Mouse (Mus musculus) brain, adult 2 months (tissue): ENCODE measurements around the gene Magi1.

ENCODE experiments used
- DNase-seq: peaks from one replicate; pipeline ENCODE4 v3.0.0; 2011; ENCODE audit warnings: low read depth, low spot score

The Magi1 gene

GRCm38 (mm10) chr6:94257831-94258173 lies 25.9 kb downstream of the Magi1 start:
- no peak for DNase-seq

- no peak for DNase-seq
Measured at GRCm38 (mm10) chr6:94256982-94257830, 26.5 kb downstream of the Magi1 start.

- no peak for DNase-seq
Measured at GRCm38 (mm10) chr6:94253943-94254342, 29.8 kb downstream of the Magi1 start.

GRCm38 (mm10) chr6:94251358-94251945 lies 32.3 kb downstream of the Magi1 start:
- no peak for DNase-seq

GRCm38 (mm10) chr6:94249286-94249790 lies 34.4 kb downstream of the Magi1 start:
- no peak for DNase-seq

- DNase-seq: peak; percentile 74
Measured at GRCm38 (mm10) chr6:94241251-94241650, 42.5 kb downstream of the Magi1 start.

- no peak for DNase-seq
Measured at GRCm38 (mm10) chr6:94238643-94239042, 45.1 kb downstream of the Magi1 start.

- no peak for DNase-seq
Measured at GRCm38 (mm10) chr6:94236899-94237298, 46.8 kb downstream of the Magi1 start.

- no peak for DNase-seq
Measured at GRCm38 (mm10) chr6:94232243-94232785, 51.4 kb downstream of the Magi1 start.

GRCm38 (mm10) chr6:94231831-94232230 lies 51.9 kb downstream of the Magi1 start:
- no peak for DNase-seq

- DNase-seq: no peak
Measured at GRCm38 (mm10) chr6:94231367-94231766, 52.4 kb downstream of the Magi1 start.

GRCm38 (mm10) chr6:94230918-94231317 lies 52.8 kb downstream of the Magi1 start:
- no peak for DNase-seq

- no peak for DNase-seq
Measured at GRCm38 (mm10) chr6:94230129-94230528, 53.6 kb downstream of the Magi1 start.

- DNase-seq: peak; percentile 72
Measured at GRCm38 (mm10) chr6:94226262-94226661, 57.5 kb downstream of the Magi1 start.

- DNase-seq: peak; percentile 86
Measured at GRCm38 (mm10) chr6:94225832-94226231, 57.9 kb downstream of the Magi1 start.

- DNase-seq: peak; percentile 28
Measured at GRCm38 (mm10) chr6:94225091-94225490, 58.6 kb downstream of the Magi1 start.

- DNase-seq: no peak
Measured at GRCm38 (mm10) chr6:94222253-94222652, 61.5 kb downstream of the Magi1 start.

GRCm38 (mm10) chr6:94221750-94222149 lies 62.0 kb downstream of the Magi1 start:
- DNase-seq: no peak

GRCm38 (mm10) chr6:94218076-94218475 lies 65.6 kb downstream of the Magi1 start:
- DNase-seq: peak; percentile 45

- DNase-seq: no peak
Measured at GRCm38 (mm10) chr6:94215834-94216233, 67.9 kb downstream of the Magi1 start.

GRCm38 (mm10) chr6:94214895-94215538 lies 68.7 kb downstream of the Magi1 start:
- no peak for DNase-seq

- no peak for DNase-seq
Measured at GRCm38 (mm10) chr6:94205926-94206325, 77.8 kb downstream of the Magi1 start.
